Mouse (Mus musculus) C2C12 (cell line): ENCODE data around the gene Nosip. TPM values are rescaled to one million over a fixed set of nuclear protein-coding genes. Genes with fewer than 3 reads are reported as not detected.
"Not testable (repeated sequence)": the region's sequence is repeated elsewhere in the genome, so short reads cannot be mapped to it uniquely, and the experiment has no call there.

Source experiments
- H3K27me3 ChIP-seq: one replicate; pipeline ENCODE4 v1.6.1; 2011; ENCODE audit not compliant: control insufficient read depth, insufficient read depth, insufficient read length
- H3K36me3 ChIP-seq: one replicate; pipeline ENCODE4 v1.6.1; 2011; ENCODE audit not compliant: control insufficient read depth, insufficient read depth
- H3K4me3 ChIP-seq: one replicate; pipeline ENCODE4 v1.5.1; 2011; ENCODE audit warnings: mild to moderate bottlenecking, control low read depth; ENCODE audit not compliant: poor library complexity, insufficient read depth, severe bottlenecking
- H3K79me2 ChIP-seq: one replicate; pipeline ENCODE4 v1.6.1; 2011; ENCODE audit not compliant: control insufficient read depth, insufficient read depth
- H3K79me3 ChIP-seq: one replicate; pipeline ENCODE4 v1.6.1; 2011; ENCODE audit warnings: low read depth, control low read depth
- H3ac ChIP-seq: one replicate; pipeline ENCODE3; 2011; ENCODE audit warnings: low read depth; ENCODE audit not compliant: control insufficient read depth, insufficient read length
- CEBPB ChIP-seq: IDR thresholded peaks from one replicate; pipeline ENCODE4 v1.6.1; 2011; ENCODE audit warnings: low read depth, mild to moderate bottlenecking, control low read depth, moderate library complexity
- CTCF ChIP-seq: IDR thresholded peaks from one replicate; pipeline ENCODE4 v1.5.1; 2011; ENCODE audit not compliant: control insufficient read depth, insufficient read depth, insufficient read length
- FOSL1 ChIP-seq: IDR thresholded peaks from one replicate; pipeline ENCODE4 v1.8.0; 2011; ENCODE audit warnings: mild to moderate bottlenecking, low read length; ENCODE audit not compliant: poor library complexity, insufficient read depth, severe bottlenecking
- MAX ChIP-seq: IDR thresholded peaks from one replicate; pipeline ENCODE4 v1.6.1; 2011; ENCODE audit warnings: mild to moderate bottlenecking, control low read depth
- MYOD1 ChIP-seq: IDR thresholded peaks from one replicate; pipeline ENCODE4 v1.6.1; 2011; ENCODE audit warnings: low read depth; ENCODE audit not compliant: control insufficient read depth, insufficient read length
- MYOG ChIP-seq: IDR thresholded peaks from one replicate; pipeline ENCODE4 v1.6.1; 2011; ENCODE audit not compliant: control insufficient read depth, insufficient read length; ENCODE audit errors: extremely low read depth
- USF1 ChIP-seq: IDR thresholded peaks from one replicate; pipeline ENCODE4 v1.6.1; 2011; ENCODE audit warnings: low read depth, mild to moderate bottlenecking, control low read depth, moderate library complexity
- polyA plus RNA-seq: library from polyadenylated mRNA; unstranded; fragments of >200 nt; fragmentation: generic; extraction: Trizol; gene quantifications from one replicate; pipeline ENCODE4 v1.2.1, GENCODE M21; 2012; ENCODE audit warnings: missing spikeins

Gene Nosip
- polyA plus RNA-seq, 1 experiment: 66.6 TPM

- H3K4me3 ChIP-seq: peak within 1 kb of the TSS; percentile 14
- no peaks in the 10 kb centered on the region for H3K36me3 ChIP-seq
- H3ac ChIP-seq: peak within 1 kb of the TSS; percentile 41
- H3K27me3 ChIP-seq: no peaks in the 10 kb centered on the region
- H3K79me2 ChIP-seq: no peaks in the 10 kb centered on the region
- no peak for TF ChIP-seq MYOD1
- TF ChIP-seq MYOG: no peak
- TF ChIP-seq USF1: no peak
- TF ChIP-seq CEBPB: no peak
- no peaks in the 10 kb centered on the region for H3K79me3 ChIP-seq
These were observed 29.8 kb downstream of the Nosip start, which contains the start of gene Rcn3 for GRCm38 (mm10) chr7:45092048-45092447. Gene Rcn3 (minus strand): TSS chr7:45092221.

GRCm38 (mm10) chr7:45092828-45093515 lies 30.7 kb downstream of the Nosip start:
- Histone ChIP-seq H3K79me2 (no peaks in the 10 kb centered on the region), H3K36me3 (no peaks in the 10 kb centered on the region), H3K4me3 (no peak overlapping the region), H3K27me3 (no peaks in the 10 kb centered on the region), H3K79me3 (no peaks in the 10 kb centered on the region), H3ac (no peak overlapping the region)
- TF ChIP-seq CEBPB: no peak
- no peak for TF ChIP-seq FOSL1
- TF ChIP-seq CTCF: no peak
- TF ChIP-seq MYOG: no peak
- TF ChIP-seq USF1: no peak
- TF ChIP-seq MYOD1: no peak
- TF ChIP-seq MAX: no peak

- Histone ChIP-seq H3K4me3 (no peak overlapping the region), H3K79me3 (no peaks in the 10 kb centered on the region), H3K36me3 (no peaks in the 10 kb centered on the region), H3K27me3 (no peaks in the 10 kb centered on the region), H3K79me2 (no peaks in the 10 kb centered on the region), H3ac (no peak overlapping the region)
- TF ChIP-seq FOSL1: no peak
- TF ChIP-seq MYOG: no peak
- TF ChIP-seq MYOD1: no peak
- no peak for TF ChIP-seq USF1
- no peak for TF ChIP-seq MAX
- no peak for TF ChIP-seq CTCF
- TF ChIP-seq CEBPB: no peak
These were observed 31.3 kb downstream of the Nosip start for GRCm38 (mm10) chr7:45093516-45093905.

- no peaks in the 10 kb centered on the region for H3K27me3 ChIP-seq
- H3K4me3 ChIP-seq: no peak overlapping the region
- H3K79me3 ChIP-seq: no peaks in the 10 kb centered on the region
- no peak for TF ChIP-seq CEBPB
- TF ChIP-seq CTCF: no peak
- no peak for TF ChIP-seq FOSL1
- TF ChIP-seq MAX: no peak
- no peak for TF ChIP-seq USF1
- no peak for TF ChIP-seq MYOG
- TF ChIP-seq MYOD1: no peak
- no peak overlapping the region for H3ac ChIP-seq
- H3K79me2 ChIP-seq: no peaks in the 10 kb centered on the region
- H3K36me3 ChIP-seq: no peaks in the 10 kb centered on the region
These were observed 31.9 kb downstream of the Nosip start for GRCm38 (mm10) chr7:45094121-45094520.

- no peaks in the 10 kb centered on the region for H3K36me3 ChIP-seq
- H3K79me3 ChIP-seq: no peaks in the 10 kb centered on the region
- no peaks in the 10 kb centered on the region for H3K27me3 ChIP-seq
- H3K4me3 ChIP-seq: no peak overlapping the region
- H3ac ChIP-seq: no peak overlapping the region
- no peaks in the 10 kb centered on the region for H3K79me2 ChIP-seq
- TF ChIP-seq CTCF: no peak
- TF ChIP-seq FOSL1: no peak
- TF ChIP-seq CEBPB: no peak
- TF ChIP-seq MAX: no peak
- no peak for TF ChIP-seq MYOG
- no peak for TF ChIP-seq USF1
- no peak for TF ChIP-seq MYOD1
These were observed 33.1 kb downstream of the Nosip start for GRCm38 (mm10) chr7:45095367-45095766.

GRCm38 (mm10) chr7:45095965-45096364 lies 33.7 kb downstream of the Nosip start:
- not testable (repeated sequence) for H3K4me3 ChIP-seq, H3ac ChIP-seq, H3K79me3 ChIP-seq, H3K27me3 ChIP-seq, H3K36me3 ChIP-seq, H3K79me2 ChIP-seq
